Mouse (Mus musculus) C2C12 (cell line): ENCODE measurements around the gene Bloc1s6.

Source experiments
- CEBPB ChIP-seq: IDR thresholded peaks from one replicate; pipeline ENCODE4 v1.6.1; 2011; ENCODE audit warnings: low read depth, mild to moderate bottlenecking, control low read depth, moderate library complexity
- CTCF ChIP-seq: IDR thresholded peaks from one replicate; pipeline ENCODE4 v1.5.1; 2011; ENCODE audit not compliant: control insufficient read depth, insufficient read depth, insufficient read length
- FOSL1 ChIP-seq: IDR thresholded peaks from one replicate; pipeline ENCODE4 v1.8.0; 2011; ENCODE audit warnings: mild to moderate bottlenecking, low read length; ENCODE audit not compliant: poor library complexity, insufficient read depth, severe bottlenecking
- MAX ChIP-seq: IDR thresholded peaks from one replicate; pipeline ENCODE4 v1.6.1; 2011; ENCODE audit warnings: mild to moderate bottlenecking, control low read depth
- MYOD1 ChIP-seq: IDR thresholded peaks from one replicate; pipeline ENCODE4 v1.6.1; 2011; ENCODE audit warnings: low read depth; ENCODE audit not compliant: control insufficient read depth, insufficient read length
- MYOG ChIP-seq: IDR thresholded peaks from one replicate; pipeline ENCODE4 v1.6.1; 2011; ENCODE audit not compliant: control insufficient read depth, insufficient read length; ENCODE audit errors: extremely low read depth
- USF1 ChIP-seq: IDR thresholded peaks from one replicate; pipeline ENCODE4 v1.6.1; 2011; ENCODE audit warnings: low read depth, mild to moderate bottlenecking, control low read depth, moderate library complexity

GRCm38 (mm10) chr2:122709156-122709555 is 29.1 kb upstream of the Bloc1s6 start:
- TF ChIP-seq CTCF: no peak
- no peak for TF ChIP-seq MAX
- TF ChIP-seq USF1: no peak
- no peak for TF ChIP-seq MYOG
- peak; percentile 6 for TF ChIP-seq FOSL1
- peak; percentile 59 for TF ChIP-seq MYOD1
- TF ChIP-seq CEBPB: no peak
